Mouse (Mus musculus) retina, postnatal 1 day (tissue): ENCODE results near the gene Gpr87.

ENCODE experiments used
- DNase-seq: peaks from one replicate; pipeline ENCODE4 v3.0.0-alpha.2; 2012

Gene Gpr87

DNA sequence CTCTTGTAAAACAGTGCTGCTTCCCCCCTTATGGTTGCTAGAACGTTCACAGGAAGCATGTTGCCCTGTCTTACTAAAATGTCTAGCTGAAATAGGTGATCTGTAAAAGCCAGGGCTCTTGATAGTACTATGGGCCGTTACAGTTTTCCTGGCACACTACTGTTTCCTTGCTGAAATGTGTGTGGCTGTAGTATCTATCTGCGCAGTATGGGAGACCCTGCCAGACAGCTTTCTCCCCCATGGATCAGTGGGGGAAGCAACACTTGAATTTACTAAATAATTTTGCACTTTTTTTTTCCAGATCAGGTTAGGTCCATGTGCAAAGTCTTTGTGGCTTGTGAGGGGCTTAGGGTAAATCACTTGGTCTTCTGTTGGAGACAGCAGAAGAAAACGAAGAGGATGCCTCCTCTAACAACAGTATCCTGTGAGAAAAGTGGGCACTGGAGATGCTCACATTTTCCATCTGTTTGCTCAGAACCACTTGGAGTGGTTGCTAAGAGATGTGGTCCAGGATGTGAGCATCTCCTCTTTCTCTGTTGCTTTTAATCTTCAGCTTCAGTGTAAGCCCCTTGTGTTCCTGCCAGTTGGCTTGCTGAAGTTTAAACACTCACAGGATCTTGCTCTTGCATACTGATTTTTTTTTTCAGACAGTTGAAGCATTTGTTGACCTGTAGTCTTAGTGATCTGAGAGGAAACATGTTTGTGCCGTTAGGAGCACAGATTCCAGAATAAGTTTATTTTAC, 58.8 kb downstream of the Gpr87 start:
- no peak for DNase-seq

DNA sequence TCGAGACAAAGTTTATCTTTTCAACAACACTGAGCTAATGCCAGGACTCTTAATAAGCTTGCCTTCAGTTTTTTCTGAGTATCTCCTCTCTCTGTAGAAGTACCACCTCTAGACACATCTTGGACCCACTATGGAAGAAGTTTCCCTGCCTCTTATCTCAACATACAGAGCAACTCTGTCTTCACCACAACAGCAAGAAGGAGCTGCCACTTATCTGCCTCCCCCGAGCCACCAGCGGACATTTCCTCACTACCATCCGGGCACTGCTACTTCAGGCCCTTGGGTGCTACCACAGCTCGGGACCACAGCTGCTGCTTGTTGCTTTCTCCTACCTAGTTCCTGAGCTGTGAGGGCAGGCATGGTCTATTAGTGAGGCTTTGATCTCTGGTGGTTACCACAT, 61.7 kb downstream of the Gpr87 start:
- no peak for DNase-seq

DNA sequence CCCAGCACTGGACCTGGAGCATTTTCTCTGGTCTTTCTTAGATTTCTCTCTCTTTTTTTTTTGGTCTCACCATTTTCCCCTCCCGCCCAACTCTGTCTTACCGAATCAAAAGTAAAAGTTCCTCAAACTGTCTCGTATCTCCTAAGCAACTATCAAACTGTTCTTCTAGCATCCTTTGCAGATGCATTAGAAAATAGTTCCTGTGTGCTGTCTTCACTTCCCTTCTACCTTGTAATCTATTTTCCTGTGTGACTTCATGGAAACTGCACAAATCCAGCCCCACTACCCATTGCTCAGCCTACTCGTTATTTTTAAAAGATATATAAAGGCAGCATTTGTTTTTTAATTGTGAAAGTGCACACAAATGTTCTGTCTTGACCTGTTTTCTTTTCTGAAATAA, 62.9 kb downstream of the Gpr87 start:
- no peak for DNase-seq

DNA sequence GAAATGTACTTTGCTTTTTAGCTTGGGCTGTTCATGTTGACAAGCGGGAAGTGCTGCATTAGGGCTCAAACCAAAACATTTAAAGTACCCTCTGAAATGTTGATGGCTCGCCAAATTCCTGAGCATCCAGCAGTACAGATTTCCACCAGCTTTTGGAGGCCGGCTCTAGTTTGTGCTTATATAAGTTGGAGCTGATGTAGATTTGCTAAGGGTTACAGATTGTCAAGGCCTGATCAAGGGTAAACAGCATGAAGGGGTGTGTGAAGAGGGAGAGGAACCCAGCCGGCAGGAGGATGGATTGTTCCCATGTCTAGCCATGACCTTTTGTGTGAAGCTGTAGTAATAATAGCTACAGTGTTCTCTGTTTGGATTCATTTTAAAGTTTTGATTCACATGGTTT, 63.8 kb downstream of the Gpr87 start:
- DNase-seq = no peak

DNA sequence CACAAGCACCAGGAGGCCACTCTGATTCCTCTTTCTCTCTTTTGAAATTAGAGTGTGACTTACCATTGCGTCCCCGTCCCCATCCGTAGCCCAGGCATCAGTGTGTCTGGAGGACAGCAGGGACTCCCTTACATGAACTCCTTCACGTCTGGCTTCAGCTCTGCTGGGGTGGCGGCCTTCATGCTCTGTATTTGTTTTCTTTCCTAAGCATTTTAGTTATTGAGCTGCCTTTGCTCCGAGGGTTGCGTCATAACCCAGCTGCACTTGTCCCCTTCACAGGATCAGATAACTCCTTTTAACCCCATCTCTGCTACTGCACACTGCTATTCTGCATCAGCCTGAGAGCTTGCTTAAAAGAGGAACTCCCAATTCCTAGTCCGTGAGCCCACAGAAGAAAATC, 64.5 kb downstream of the Gpr87 start:
- no peak for DNase-seq

DNA sequence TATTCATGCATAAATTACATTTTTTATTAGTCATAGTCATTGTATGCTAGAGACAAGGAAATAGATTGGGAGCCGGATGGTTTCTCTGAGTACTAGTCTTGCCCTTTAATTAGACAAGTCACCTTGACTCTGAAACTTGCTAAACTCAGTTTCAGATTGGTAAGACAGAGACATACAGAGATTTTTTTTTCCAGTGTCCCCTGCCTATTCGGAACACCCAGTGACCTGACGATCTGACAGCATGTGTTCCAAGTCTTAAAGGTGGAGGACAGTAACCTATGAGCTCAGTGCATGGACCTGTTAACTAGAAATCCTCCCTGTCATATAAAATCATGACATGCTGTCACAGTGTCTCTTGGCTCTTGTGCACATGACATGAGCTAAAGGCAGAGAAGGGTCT, 65.4 kb downstream of the Gpr87 start:
- DNase-seq = no peak
